Mouse (Mus musculus) liver (tissue): ENCODE data around the gene Lsm11.
A peak's percentile ranks its signal among the peaks of the same experiment; 100 is the strongest.

Experiments used
- DNase-seq: peaks from one replicate; pipeline ENCODE4 v3.0.0-alpha.2; 2020; ENCODE audit warnings: mixed read lengths

Lsm11 gene

DNA sequence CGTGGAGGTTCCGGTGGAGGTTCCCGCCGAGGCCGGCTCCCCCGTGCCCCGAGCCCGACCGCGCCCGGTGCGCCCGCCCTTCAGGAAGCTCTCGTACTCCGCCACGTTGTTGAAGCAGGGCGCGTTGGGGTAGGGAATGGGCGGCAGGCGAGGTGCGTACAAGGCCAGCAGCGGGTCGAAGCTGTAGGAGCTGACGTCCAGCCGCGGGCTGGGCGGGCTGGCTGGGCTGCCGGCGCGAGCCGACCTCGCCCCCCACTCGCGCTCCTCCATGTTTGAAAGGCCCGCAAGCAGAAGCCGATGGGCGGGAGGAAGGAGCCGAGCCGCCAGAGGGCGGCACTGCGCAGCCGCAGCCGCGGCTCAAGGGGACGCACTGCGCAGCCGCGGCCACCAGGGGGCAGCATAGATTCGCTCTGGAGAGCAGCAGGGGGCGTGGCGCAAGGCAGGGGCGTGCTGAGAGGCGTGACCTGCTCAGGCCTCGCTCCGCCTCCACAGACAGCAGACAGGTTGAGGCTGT, at the start of gene Lsm11:
Lsm11 (minus strand) TSS at position 293 of the 514 bp plus-strand sequence.
- peak; percentile 98 for DNase-seq

DNA sequence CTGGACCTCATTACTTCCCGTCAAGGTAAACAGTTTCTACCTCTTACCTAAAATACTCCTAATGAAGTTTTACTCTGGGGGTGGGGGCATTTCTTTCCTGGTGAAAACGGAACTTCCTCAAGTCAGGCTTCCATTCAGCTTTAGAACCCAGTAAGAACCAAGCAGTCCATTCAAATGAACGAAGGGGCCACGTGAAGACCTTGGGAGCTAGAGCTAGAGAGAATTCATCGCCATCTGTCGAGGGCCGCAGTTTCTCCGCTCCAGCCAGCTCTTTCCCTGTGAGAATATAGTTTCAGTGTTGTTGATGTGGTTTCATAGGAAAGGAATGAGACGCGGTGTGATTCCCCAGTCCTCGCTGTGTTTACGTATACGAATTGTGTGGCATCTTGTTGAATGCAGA, 47.4 kb upstream of the Lsm11 start:
- no peak for DNase-seq

DNA sequence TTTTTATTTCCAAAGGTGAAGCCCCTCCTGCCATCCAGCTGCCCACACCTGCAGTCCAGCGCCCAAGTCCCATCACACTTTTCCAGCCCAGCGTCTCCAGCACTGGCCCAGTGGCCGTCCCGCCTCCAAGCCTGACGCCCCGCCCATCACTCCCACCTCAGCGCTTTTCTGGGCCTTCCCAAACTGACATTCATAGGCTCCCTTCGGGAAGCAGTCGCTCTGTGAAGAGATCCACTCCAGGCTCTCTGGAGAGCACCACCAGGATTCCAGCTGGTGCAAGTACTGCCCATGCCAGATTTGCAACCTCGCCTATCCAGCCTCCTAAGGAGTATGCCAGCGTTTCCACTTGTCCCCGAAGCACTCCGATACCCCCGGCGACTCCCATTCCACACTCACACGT, 46.9 kb upstream of the Lsm11 start:
- DNase-seq = peak; percentile 29

DNA sequence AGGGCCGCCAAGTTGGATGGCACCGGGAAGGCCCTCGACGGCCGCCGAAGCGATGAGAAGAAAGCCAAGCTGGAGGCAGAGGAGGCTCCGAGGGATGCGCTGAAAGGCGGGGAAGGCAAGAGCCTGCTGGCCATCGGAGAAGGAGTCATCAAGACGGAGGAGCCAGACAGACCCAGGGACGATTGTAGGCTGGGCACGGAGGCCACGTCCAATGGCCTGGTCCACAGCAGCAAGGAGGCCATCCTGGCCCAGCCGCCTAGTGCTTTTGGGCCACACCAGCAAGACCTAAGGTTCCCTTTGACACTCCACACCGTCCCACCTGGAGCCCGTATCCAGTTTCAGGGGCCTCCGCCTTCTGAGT, 36.1 kb upstream of the Lsm11 start:
- no peak for DNase-seq

DNA sequence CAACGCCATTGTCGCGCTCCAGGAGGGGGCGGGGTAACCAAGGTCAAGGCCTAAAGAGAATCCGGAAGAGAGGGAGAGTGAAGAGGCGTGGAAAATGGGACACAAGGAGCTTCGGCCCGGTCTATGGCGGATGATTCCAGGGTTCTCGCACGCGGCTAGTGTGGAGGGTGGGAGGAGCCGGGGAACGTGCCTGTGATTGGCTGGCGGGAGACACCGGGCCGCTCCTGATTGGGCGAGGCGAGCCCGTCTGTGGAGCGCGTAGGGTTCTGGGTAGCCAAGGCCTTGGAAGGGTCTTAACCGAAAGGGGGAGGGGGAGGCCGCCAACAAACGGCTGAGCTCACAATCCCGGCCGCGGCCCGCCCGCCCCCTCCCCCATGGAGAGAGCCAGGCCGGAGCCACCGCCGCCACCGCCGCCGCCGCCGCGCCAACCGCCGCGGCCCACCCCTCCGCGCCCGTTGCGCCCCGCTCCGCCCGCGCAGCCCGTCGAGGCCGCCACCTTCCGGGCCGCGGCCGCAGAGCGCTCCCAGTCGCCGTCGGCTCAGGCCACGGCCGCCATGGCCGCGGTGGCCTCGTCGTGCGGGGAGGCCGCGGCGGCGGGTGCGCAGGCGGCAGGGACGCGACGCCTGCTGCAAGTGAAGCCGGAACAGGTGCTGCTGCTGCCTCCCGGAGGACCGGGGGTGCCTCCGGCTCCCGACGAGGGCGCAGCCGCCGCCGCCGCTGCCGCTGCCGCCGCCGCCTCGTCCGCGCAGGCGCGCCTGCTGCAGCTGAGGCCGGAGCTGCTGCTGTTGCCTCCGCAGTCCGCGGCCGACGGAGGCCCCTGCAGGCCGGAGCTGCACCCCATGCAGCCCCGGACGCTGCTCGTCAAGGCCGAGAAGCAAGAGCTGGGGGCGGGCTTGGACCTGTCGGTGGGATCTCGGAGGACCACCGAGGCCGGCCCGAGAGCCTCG, 35.5 kb upstream of the Lsm11 start, which contains the start of gene Sox30:
Sox30 (plus strand) TSS at position 365 of the 947 bp plus-strand sequence.
- peak; percentile 55 for DNase-seq

DNA sequence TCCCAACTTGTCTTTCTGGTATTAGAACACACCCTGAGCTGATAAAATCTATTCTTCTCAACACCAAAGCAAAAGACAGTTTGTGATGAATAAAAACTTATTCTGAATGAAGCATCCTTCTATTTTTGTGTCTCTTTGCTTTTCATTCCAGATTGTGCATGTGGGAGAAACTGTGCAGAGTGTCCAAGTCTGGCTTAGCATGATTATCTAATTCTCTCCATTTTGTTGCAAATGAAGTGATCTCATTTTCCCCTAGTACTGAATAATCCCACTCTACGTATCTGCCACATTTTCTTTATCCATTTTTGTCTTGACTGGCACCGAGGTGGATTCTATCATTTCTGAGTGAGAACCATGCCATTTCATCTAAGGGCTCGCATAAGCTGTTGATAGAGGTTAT, 31.3 kb upstream of the Lsm11 start:
- no peak for DNase-seq

DNA sequence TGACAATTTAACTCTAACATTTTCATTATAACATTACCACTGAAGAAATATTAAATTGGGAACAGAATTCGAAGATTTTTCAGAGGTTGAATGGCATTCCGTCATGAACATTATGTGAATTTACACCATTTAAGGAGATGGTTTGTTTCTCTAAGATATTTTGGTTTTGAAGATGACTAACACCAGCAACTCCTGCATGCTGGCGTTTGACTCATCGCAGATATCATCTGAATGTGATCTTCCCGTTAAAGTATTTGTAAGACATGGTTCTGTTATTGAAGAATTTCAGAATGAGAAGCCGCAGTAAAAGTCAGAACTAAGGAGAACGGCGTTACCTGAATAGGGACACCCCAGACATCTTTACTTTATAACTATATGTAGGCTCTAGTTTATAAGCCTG, 29.7 kb upstream of the Lsm11 start:
- DNase-seq = no peak

DNA sequence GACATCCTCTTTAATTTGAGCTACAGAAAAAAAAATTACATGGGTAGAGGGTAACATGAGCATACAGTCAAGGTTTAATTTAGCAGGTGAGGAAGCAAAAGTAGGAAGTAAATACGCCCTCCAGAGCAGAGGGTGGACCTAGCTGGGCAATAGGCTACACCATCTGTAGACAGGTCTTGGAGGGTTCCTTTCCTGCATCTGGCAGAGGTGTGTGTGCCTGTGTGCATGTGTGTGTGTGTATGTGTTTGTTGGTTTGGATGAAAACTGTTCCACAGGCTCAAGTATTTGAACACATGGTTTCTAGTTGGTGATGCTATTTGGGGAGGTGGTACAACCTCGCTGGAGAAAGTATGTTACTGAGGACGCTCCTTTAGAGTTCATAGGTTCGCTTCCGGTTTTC, 28.9 kb upstream of the Lsm11 start:
- DNase-seq = no peak

DNA sequence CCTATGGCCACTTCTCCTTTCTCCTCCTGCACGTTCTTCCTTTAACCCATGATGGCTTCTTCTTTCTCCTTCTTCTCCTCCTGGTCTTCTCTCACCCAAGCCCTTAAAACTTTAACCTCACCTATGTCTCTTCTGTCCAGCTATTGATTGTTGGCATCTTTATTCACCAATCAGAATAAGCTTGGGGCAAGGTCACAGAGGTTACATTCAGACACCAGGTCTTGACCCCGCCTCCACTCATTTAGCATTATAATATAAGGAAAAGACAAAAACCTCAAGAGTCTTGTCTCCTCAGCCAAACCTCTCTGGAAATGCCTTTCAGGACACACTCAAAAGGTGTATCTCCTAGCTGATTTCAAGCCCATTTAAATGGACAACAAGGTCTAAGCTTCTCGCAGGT, 23.7 kb upstream of the Lsm11 start:
- DNase-seq = no peak

DNA sequence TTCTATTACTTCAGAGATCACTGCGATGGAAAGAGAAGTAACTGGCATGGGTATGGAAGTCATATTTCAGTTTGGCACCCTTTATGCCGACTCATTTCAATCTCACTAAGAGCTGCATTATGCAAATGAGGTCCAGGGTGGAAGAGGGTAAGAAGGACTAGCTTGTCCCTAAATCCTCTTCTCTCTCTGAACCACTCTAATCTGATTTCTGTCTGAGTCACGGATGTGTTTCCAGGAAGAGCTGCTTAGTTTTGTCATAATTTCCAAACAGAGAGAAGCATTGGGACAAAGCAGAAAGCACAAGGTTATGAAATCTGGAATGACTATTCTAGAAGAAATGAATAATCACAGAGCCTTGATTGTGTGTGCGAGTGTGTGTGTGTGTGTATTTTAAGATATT, 22.2 kb upstream of the Lsm11 start:
- DNase-seq = no peak

DNA sequence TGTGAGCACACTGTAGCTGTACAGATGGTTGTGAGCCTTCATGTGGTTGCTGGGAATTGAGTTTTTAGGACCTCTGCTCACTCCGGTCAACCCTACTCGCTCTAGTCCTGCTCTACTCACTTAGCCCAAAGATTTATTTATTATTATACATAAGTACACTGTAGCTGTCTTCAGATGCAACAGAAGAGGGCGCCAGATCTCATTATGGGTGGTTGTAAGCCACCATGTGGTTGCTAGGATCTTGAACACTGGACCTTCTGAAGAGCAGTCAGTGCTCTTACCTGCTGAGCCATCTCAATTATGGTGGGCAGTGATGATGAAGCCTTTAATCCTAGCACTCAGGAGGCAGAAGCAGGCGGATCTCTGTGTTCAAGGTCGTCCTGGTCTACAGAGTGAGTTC, 15.3 kb upstream of the Lsm11 start:
- DNase-seq = no peak

DNA sequence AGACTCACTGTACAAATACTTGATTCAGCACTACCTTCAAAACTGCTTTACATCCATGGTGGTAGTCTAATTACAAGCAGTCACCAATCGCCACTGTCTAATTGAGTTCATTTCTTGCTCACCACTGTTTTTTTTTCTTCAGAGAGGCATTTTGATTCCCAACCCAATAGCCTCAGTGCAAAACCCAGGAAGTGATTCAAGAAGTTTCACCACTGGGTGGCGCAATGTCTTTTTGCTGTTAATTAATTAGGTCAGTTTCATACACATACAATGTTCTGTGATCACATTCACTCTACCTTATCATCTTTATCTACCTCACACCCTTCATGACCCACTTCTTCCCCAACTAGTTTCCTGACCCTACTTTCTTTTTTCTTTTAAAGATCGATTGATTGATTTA, 14.9 kb upstream of the Lsm11 start:
- DNase-seq = peak; percentile 32

DNA sequence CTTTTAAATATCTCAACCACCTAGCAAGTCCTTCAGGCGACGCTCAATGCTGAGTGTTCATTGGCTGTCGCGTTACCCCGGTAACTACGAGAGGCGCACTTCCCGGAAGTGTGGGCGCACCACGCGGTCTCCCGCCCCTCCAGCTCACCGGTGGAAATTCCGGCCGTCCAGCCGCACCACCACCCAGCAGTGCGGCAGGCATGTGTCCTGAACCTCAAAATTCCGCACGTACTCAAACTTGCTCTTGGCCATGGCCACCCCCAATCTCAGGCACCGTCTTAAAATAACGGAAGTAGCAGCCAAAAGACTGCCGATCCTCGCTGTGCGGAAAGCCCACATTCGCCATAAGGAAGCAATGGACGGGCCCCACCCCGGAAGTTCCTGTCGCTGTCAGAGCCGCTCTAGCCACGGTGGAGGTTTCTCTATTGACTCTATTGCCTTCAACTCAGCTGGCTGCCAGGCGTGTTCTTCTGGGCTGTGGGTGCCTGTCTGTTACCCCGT, 10.4 kb upstream of the Lsm11 start, which contains the start of gene Thg1l:
Thg1l (minus strand) TSS at position 368 of the 501 bp plus-strand sequence.
- peak; percentile 89 for DNase-seq

DNA sequence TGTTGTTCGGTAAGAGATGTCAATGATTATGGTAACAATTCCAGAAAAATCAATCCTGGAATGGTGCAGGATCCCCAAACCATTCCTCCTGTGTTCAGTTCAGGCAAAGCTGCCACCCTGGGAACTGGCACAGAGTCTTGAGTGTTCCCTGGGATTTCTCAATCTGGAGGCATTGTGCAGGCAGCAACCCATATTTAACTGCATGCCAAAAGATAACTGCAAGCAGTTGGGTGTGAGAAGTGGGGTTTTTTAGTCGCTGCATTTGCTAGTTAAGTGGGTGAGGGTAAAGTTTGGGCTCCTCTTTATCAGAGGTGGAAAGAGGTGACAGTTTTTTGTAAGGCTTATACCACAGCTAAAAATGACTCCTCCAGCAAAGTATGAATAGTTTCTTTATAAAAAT, 2.8 kb upstream of the Lsm11 start:
- DNase-seq = no peak

DNA sequence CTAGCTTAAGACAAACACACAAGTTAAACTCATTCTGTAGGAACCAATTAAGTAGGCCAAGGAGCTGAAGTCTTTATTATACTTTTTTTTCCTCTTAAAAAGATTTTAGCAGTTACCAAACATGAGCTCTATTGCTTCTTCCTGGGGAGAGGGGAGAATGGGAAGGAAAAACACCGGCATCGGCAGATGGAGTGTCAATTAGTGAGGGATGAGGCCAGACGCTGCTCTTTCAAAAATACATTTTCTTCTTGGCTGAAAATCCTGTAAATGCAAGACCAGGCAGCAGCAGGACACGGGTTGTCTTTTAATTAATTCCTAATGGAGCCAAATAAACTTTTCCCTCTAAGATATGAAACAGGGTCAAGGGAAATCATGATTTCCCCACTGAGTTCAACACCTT, 2.1 kb upstream of the Lsm11 start:
- DNase-seq = no peak

DNA sequence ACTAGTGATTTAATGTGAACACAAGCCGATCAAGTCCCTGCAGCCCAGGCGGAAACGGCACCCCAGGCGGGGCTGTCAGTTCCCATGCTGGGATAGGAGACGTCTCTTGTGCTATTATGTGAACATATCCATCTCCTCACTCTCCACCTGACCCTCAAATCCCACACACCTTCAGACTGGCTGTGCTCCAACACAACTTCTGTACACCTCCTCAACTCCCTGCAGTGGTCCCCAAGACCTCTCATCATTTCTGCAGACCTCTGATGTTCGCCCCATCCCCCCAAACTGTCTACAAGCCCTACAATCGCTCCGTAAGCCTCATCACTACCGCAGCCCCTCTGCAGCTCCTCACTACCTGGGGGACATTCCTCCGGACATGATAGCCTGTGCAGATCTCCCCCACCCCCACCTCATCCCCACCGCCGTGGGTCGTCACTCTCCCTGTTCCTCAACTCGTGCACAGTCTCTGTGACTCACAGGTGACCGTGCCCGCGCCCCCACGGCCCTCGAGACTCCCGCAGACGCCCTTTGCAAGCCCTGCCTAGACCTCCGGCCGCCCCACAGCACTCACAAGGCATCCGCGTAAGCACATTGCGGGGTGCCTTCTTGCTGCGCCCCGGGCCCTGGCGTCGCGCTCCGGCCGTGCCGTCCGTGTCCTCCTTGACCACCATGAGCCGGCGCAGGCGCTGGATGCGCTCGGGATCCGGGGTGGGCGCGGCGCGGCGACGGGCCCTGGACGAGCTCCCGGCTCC, 668 bp downstream of the Lsm11 start:
- DNase-seq = peak; percentile 46

DNA sequence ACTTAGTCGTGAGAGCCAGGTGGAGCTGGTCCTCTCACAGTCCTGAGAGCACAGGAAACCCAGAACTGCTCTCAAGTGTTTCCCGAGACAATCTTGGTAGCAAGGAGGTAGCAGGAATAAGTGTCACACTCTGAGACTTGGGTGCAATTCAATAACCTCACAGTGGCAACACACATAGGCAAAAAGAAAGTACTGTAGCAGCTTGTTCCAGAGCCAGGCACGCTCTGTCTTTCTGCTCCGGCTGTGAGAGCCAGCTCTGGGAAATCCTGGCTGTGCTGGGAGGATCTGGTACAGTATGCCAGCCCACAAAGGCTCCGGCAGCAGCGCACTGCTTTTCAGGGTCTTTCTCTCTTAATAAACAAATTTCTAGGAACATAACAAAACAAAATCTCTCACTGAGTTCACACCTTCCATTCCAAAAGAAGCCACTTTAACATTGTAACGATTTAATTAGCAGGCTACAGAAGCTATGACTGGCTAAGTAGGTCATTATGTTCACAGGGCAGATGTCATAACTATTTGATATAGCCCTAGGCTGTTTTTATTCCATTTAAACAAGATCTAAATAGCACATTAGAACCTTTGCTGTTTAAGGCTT, 1.5 kb downstream of the Lsm11 start:
- no peak for DNase-seq

DNA sequence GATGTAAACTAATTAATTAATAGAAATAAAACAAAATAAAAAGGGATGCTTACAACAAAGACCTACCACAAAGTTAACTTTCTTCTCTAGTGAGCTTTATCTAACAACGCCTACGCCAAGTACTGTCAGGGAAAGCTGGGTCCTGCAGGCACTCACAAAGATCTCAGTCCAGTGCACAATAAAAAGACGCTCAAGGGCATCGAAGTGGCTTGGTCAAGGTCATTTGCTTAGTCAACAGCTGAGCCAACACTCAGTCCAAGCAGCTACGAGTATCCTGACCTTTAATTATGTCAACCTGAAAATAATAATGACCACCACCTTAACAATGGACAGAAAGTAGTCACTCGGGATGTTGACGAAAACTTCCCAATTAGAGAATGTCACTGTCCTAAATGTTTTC, 2.5 kb downstream of the Lsm11 start:
- no peak for DNase-seq

DNA sequence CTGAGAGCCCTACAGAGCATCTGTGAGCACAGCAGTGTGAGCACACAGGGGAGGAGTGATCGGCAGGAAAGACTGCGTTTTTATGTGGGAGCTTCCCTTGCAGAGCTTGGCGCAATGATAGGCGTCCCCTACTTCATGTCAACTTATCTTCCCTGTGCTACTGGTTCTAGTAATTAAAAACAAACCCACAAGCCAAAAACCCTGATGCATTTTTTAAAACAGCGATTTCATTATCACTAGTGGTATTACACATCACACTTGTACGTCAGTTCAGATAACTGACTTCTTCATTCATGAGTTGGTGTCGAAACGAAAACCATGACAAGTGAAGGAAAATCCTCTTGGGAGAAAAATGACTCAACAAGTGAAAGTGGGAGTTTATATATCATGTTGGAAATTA, 5.8 kb downstream of the Lsm11 start:
- DNase-seq = no peak

DNA sequence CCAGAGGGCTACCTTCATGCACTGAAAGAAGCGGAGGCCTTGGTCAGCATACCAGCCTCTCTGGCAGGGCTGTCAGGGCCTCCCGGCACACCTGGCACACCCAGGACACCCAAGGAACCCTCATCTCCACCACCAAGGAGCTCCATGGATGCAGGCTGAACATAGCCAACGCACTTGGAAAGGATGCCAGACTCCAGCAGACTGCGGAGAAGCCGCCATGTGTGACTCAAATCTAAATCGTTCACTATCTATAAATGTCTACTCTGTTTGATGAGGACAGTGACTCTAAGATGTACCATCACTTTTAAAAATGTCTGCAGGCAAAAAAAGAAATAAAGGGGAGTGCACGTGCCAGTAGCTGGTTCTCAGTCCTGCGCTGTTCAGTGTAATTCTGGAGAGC, 7.3 kb downstream of the Lsm11 start:
- DNase-seq = no peak

DNA sequence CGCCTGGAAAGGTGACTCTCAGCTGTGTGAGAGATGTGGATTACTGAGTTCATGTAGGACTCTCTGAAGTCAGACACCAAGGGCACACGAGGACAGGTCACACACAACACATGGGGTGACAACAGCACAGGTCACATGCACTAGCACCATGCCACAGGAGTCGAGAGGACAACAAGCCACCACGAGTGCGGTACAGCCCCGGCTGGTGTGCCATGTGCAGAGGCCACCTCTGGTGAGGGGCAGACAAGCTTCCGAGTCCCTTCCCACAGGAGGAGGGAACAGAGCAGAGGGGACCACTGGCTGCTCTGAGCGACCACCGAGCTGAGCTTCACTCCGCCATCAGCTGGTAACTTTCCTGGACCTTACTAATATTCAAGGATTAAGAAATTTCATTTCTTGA, 12.0 kb downstream of the Lsm11 start:
- no peak for DNase-seq

DNA sequence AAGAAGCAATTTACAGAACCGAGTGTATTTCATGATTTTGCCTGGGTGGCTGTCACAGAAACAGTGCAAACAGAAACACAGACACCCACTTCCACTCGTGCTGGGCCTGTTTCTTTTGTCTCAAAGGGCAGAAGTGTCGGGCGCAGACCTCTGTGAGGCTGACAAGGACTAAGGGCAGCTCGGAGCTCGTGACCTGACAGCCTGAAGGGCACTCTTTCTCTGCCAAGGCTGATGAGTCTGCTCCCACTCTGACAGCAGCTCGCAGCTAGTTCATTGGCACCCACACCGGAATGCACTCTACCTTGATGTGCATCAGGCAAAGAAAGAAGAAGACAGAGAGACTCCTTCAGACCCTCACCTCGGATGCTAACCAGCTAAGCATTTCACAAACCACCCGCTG, 15.2 kb downstream of the Lsm11 start:
- no peak for DNase-seq

DNA sequence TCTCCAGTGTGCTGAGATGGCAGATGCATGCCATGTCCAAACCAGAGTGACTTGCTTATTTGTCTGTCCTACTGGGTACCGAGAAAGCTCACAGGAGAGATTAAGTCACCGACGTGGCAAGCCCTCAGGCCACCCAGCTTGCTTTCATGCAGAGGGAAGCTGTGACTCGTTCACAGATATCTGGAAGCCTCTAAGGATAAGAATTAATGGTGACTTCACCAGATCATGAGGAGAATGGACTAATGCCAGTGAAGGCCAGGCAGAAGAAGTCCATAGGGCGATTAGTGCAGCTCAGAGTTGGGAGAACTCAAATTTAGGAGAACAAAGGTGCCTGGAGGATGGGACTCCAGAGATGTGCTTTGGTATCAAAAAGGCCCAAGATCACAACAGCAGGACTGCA, 17.3 kb downstream of the Lsm11 start:
- DNase-seq = no peak
